Mouse (Mus musculus): Measurements from ENCODE around the gene Defa31. TPM values are rescaled to one million over a fixed set of nuclear protein-coding genes. Genes with fewer than 3 reads are reported as not detected.
"Not testable (repeated sequence)": the region's sequence is repeated elsewhere in the genome, so short reads cannot be mapped to it uniquely, and the experiment has no call there.

Defa31 gene
- total RNA-seq (2021), result not detected
- not detected in 2 replicates for polyA plus RNA-seq (2012; rRNA removed)
- long read RNA-seq, result 0 reads

- DNase-seq, result not testable (repeated sequence)
These were observed at the start of gene Defa31 for GRCm38 (mm10) chr8:21191314-21191713. Defa31 (plus strand) TSS chr8:21191614.

GRCm38 (mm10) chr8:21161977-21162376 lies 29.4 kb upstream of the Defa31 start, which contains the start of gene Defa22:
Defa22 (plus strand) TSS chr8:21162277.
- not testable (repeated sequence) for DNase-seq

GRCm38 (mm10) chr8:21201261-21201660 lies 9.8 kb downstream of the Defa31 start, which contains the start of gene Gm15293:
Gm15293 (plus strand) TSS chr8:21201561.
- not testable (repeated sequence) for DNase-seq

Other genes starting within 250 kb of the Defa31 start
- gene AY761185, start 246.9 kb upstream of the Defa31 start, total RNA-seq (2021), result not detected
- gene AY761185, start 246.9 kb upstream of the Defa31 start, polyA plus RNA-seq (2012; rRNA removed), result not detected in 2 replicates
- gene Defa21, start 166.1 kb upstream of the Defa31 start, total RNA-seq (2021), result not detected
- gene Defa21, start 166.1 kb upstream of the Defa31 start, polyA plus RNA-seq (2012; rRNA removed), result not detected in 2 replicates
- not detected for gene Defa23, start 136.6 kb upstream of the Defa31 start, total RNA-seq (2021)
- not detected in 2 replicates for gene Defa23, start 136.6 kb upstream of the Defa31 start, polyA plus RNA-seq (2012; rRNA removed)
- gene Defa35, start 126.6 kb upstream of the Defa31 start, total RNA-seq (2021), result not detected
- not detected in 2 replicates for gene Defa35, start 126.6 kb upstream of the Defa31 start, polyA plus RNA-seq (2012; rRNA removed)
- not detected for gene Defa25, start 107.2 kb upstream of the Defa31 start, total RNA-seq (2021)
- not detected in 2 replicates for gene Defa25, start 107.2 kb upstream of the Defa31 start, polyA plus RNA-seq (2012; rRNA removed)
- gene Gm14851, start 95.6 kb upstream of the Defa31 start, total RNA-seq (2021), result not detected
- not detected in 2 replicates for gene Gm14851, start 95.6 kb upstream of the Defa31 start, polyA plus RNA-seq (2012; rRNA removed)
- not detected for gene Defa30, start 57.0 kb upstream of the Defa31 start, total RNA-seq (2021)
- not detected in 2 replicates for gene Defa30, start 57.0 kb upstream of the Defa31 start, polyA plus RNA-seq (2012; rRNA removed)
- not detected for gene Defa22, start 29.3 kb upstream of the Defa31 start, total RNA-seq (2021)
- gene Defa22, start 29.3 kb upstream of the Defa31 start, polyA plus RNA-seq (2012; rRNA removed), result not detected in 2 replicates
- not detected for gene Gm15293, start 9.9 kb downstream of the Defa31 start, total RNA-seq (2021)
- gene Gm15293, start 9.9 kb downstream of the Defa31 start, polyA plus RNA-seq (2012; rRNA removed), result not detected in 2 replicates
- gene Gm15292, start 58.1 kb downstream of the Defa31 start, total RNA-seq (2021), result not detected
- gene Gm15292, start 58.1 kb downstream of the Defa31 start, polyA plus RNA-seq (2012; rRNA removed), result not detected in 2 replicates
- not detected for gene Defa27, start 123.9 kb downstream of the Defa31 start, total RNA-seq (2021)
- gene Defa27, start 123.9 kb downstream of the Defa31 start, polyA plus RNA-seq (2012; rRNA removed), result not detected in 2 replicates
- gene Defa29, start 135.4 kb downstream of the Defa31 start, total RNA-seq (2021), result not detected
- not detected in 2 replicates for gene Defa29, start 135.4 kb downstream of the Defa31 start, polyA plus RNA-seq (2012; rRNA removed)
- gene Defa2, start 186.9 kb downstream of the Defa31 start, total RNA-seq (2021), result not detected
- gene Defa2, start 186.9 kb downstream of the Defa31 start, polyA plus RNA-seq (2012; rRNA removed), result not detected in 2 replicates
- gene Defa33, start 200.2 kb downstream of the Defa31 start, total RNA-seq (2021), result not detected
- gene Defa33, start 200.2 kb downstream of the Defa31 start, polyA plus RNA-seq (2012; rRNA removed), result not detected in 2 replicates
- not detected for gene Defa36, start 235.8 kb downstream of the Defa31 start, total RNA-seq (2021)
- not detected in 2 replicates for gene Defa36, start 235.8 kb downstream of the Defa31 start, polyA plus RNA-seq (2012; rRNA removed)

Measured in adrenal gland, adult 2 months (tissue).